Mouse (Mus musculus) forebrain, embryonic 14.5 days (tissue): ENCODE data around the gene Vps33b. TPM values are rescaled to one million over a fixed set of nuclear protein-coding genes. Genes with fewer than 3 reads are reported as not detected.
A peak's percentile ranks its signal among the peaks of the same experiment; 100 is the strongest.

Source experiments
- ATAC-seq: fragments of 200-750 bp; cut with Nextera tagmentation; 2 replicates; pipeline ENCODE4 v1.8.0; 2017; ENCODE audit warnings: mild to moderate bottlenecking, moderate library complexity
- DNase-seq: peaks from one replicate; pipeline ENCODE4 v3.0.0-alpha.2; 2015; ENCODE audit warnings: low spot score
- H3K27ac ChIP-seq: fragments of 300-500 bp; sonication (generic); 2 replicates; pipeline ENCODE4 v1.5.1; 2014; ENCODE audit warnings: low read depth, mild to moderate bottlenecking, control low read depth, low read length, moderate library complexity
- H3K27me3 ChIP-seq: fragments of 300-500 bp; sonication (generic); replicated peaks from 2 replicates; pipeline ENCODE4 v1.6.1; 2014; ENCODE audit warnings: low read length, control low read depth, mixed read lengths; ENCODE audit not compliant: control insufficient read depth, insufficient read depth
- H3K36me3 ChIP-seq: fragments of 300-500 bp; sonication (generic); 2 replicates; pipeline ENCODE4 v1.6.1; 2014; ENCODE audit warnings: low read length, control low read depth; ENCODE audit not compliant: control insufficient read depth, insufficient read depth
- H3K4me1 ChIP-seq: fragments of 300-500 bp; sonication (generic); 2 replicates; pipeline ENCODE4 v1.6.1; 2014; ENCODE audit warnings: antibody characterized with exemption, low read length, control low read depth; ENCODE audit not compliant: control insufficient read depth, insufficient read depth
- H3K4me2 ChIP-seq: fragments of 300-500 bp; sonication (generic); 2 replicates; pipeline ENCODE4 v1.6.1; 2014; ENCODE audit warnings: mild to moderate bottlenecking, control low read depth, low read length
- H3K4me3 ChIP-seq: fragments of 300-500 bp; sonication (generic); 2 replicates; pipeline ENCODE4 v1.5.1; 2014; ENCODE audit warnings: low read depth, low read length, control low read depth
- H3K9ac ChIP-seq: fragments of 300-500 bp; sonication (generic); 2 replicates; pipeline ENCODE4 v1.6.1; 2014; ENCODE audit warnings: mild to moderate bottlenecking, low read length, control low read depth, moderate library complexity
- H3K9me3 ChIP-seq: fragments of 300-500 bp; sonication (generic); replicated peaks from 2 replicates; pipeline ENCODE4 v1.6.1; 2016; ENCODE audit warnings: low read length, control low read depth, mixed read lengths; ENCODE audit not compliant: control insufficient read depth
- WGBS: fragments of 180-500 bp; shearing (Covaris S2); extraction: QIAGEN DNeasy Blood & Tissue Kit; methylation state at CpG from one replicate; pipeline ENCODE4 v1.1.7; 2014; 5-methylcytosine and 5-hydroxymethylcytosine counted together
- polyA plus RNA-seq: library from polyadenylated mRNA; unstranded; fragments of >200 nt; fragmentation: Nextera tagmentation; extraction: Ambion mirVana; gene quantifications from 2 replicates; pipeline ENCODE4 v1.2.1, GENCODE M21; 2014

Vps33b gene
- polyA plus RNA-seq, 1 experiment from 2014 or later, result 6.1 TPM

GRCm38 (mm10) chr7:80260625-80261371 lies 8.7 kb upstream of the Vps33b start, which contains the start of gene Ngrn:
TSS of gene Ngrn (plus strand) at chr7:80261215.
- Histone ChIP-seq H3K9ac (peak within 1 kb of the TSS; percentile 87), H3K4me2 (peak within 1 kb of the TSS; percentile 92), H3K9me3 (no peaks in the 10 kb centered on the region), H3K4me3 (peak within 1 kb of the TSS; percentile 90), H3K4me1 (peaks cover 12% of the 10 kb centered on the region), H3K27ac (peak within 1 kb of the TSS; percentile 58; the same call in 1 of the 2 replicates), H3K36me3 (peaks cover 21% of the 10 kb centered on the region), H3K27me3 (peaks cover 6% of the 10 kb centered on the region; the same call in 1 of the 2 replicates)
- 27% methylated on average over 40 of the region's 40 CpGs for WGBS
- DNase-seq (peak; percentile 95), ATAC-seq (peak; percentile 89)

- Histone ChIP-seq H3K9me3 (no peaks in the 10 kb centered on the region), H3K4me3 (peak overlapping the region; percentile 90), H3K4me2 (peak overlapping the region; percentile 92), H3K27me3 (peaks cover 6% of the 10 kb centered on the region; the same call in 1 of the 2 replicates), H3K36me3 (peaks cover 28% of the 10 kb centered on the region), H3K27ac (peak overlapping the region; percentile 58; the same call in 1 of the 2 replicates), H3K9ac (peak overlapping the region; percentile 87), H3K4me1 (peaks cover 12% of the 10 kb centered on the region)
- ATAC-seq (peak; percentile 69), DNase-seq (peak; percentile 39)
- 2% methylated on average over 32 of the region's 32 CpGs for WGBS
Measured at GRCm38 (mm10) chr7:80261372-80261990, 8.0 kb upstream of the Vps33b start.

- H3K27ac ChIP-seq, result no peak overlapping the region
- WGBS, result 92% methylated on average over 12 of the region's 12 CpGs
- H3K36me3 ChIP-seq, result peaks cover 34% of the 10 kb centered on the region
- no peaks in the 10 kb centered on the region for H3K9me3 ChIP-seq
- no peaks in the 10 kb centered on the region for H3K27me3 ChIP-seq
- DNase-seq (no peak), ATAC-seq (no peak)
- H3K4me1 ChIP-seq, result peaks cover 18% of the 10 kb centered on the region
- H3K4me2 ChIP-seq, result no peak overlapping the region
- no peak overlapping the region for H3K4me3 ChIP-seq
- no peak overlapping the region for H3K9ac ChIP-seq
Measured at GRCm38 (mm10) chr7:80264606-80265005, 4.8 kb upstream of the Vps33b start.

- WGBS, result 52% methylated on average over 1 of the region's 1 CpGs
- H3K36me3 ChIP-seq, result peaks cover 37% of the 10 kb centered on the region
- no peaks in the 10 kb centered on the region for H3K27me3 ChIP-seq
- H3K4me1 ChIP-seq, result peaks cover 18% of the 10 kb centered on the region
- no peak overlapping the region for H3K9ac ChIP-seq
- H3K9me3 ChIP-seq, result no peaks in the 10 kb centered on the region
- no peak overlapping the region for H3K27ac ChIP-seq
- H3K4me3 ChIP-seq, result no peak overlapping the region
- H3K4me2 ChIP-seq, result no peak overlapping the region
- no peak for DNase-seq
- no peak for ATAC-seq
Measured at GRCm38 (mm10) chr7:80267764-80268163, 1.7 kb upstream of the Vps33b start.

- ATAC-seq (peak; percentile 53), DNase-seq (peak; percentile 30)
- Histone ChIP-seq H3K36me3 (peaks cover 45% of the 10 kb centered on the region), H3K4me1 (peaks cover 18% of the 10 kb centered on the region), H3K9me3 (peaks cover 9% of the 10 kb centered on the region), H3K27ac (0 out of 2 replicates have a peak overlapping the region, but pooled peaks have one; percentile 45), H3K4me2 (peak overlapping the region; percentile 91), H3K9ac (peak overlapping the region; percentile 76), H3K27me3 (no peaks in the 10 kb centered on the region), H3K4me3 (peak overlapping the region; percentile 80)
- WGBS, result 2% methylated on average over 23 of the region's 23 CpGs
Measured at GRCm38 (mm10) chr7:80269751-80270255, 354 bp downstream of the Vps33b start.

GRCm38 (mm10) chr7:80273456-80273855 lies 4.0 kb downstream of the Vps33b start:
- Histone ChIP-seq H3K36me3 (peaks cover 51% of the 10 kb centered on the region), H3K27ac (no peak overlapping the region), H3K4me2 (no peak overlapping the region), H3K4me3 (no peak overlapping the region), H3K27me3 (no peaks in the 10 kb centered on the region), H3K9ac (no peak overlapping the region), H3K9me3 (peaks cover 14% of the 10 kb centered on the region), H3K4me1 (peaks cover 18% of the 10 kb centered on the region)
- DNase-seq, result no peak
- WGBS, result 93% methylated on average over 2 of the region's 2 CpGs
- ATAC-seq, result no peak

- H3K27me3 ChIP-seq, result no peaks in the 10 kb centered on the region
- H3K27ac ChIP-seq, result no peak overlapping the region
- no peak overlapping the region for H3K9ac ChIP-seq
- H3K4me2 ChIP-seq, result no peak overlapping the region
- ATAC-seq (no peak), DNase-seq (no peak)
- over 99% methylated on average over 4 of the region's 4 CpGs for WGBS
- peaks cover 72% of the 10 kb centered on the region for H3K36me3 ChIP-seq
- H3K4me3 ChIP-seq, result no peak overlapping the region
- peaks cover 14% of the 10 kb centered on the region for H3K9me3 ChIP-seq
- H3K4me1 ChIP-seq, result no peaks in the 10 kb centered on the region
Measured at GRCm38 (mm10) chr7:80276374-80276773, 6.9 kb downstream of the Vps33b start.

- Histone ChIP-seq H3K9me3 (peaks cover 3% of the 10 kb centered on the region), H3K9ac (no peak overlapping the region), H3K4me3 (no peak overlapping the region), H3K27me3 (no peaks in the 10 kb centered on the region), H3K4me1 (no peaks in the 10 kb centered on the region), H3K36me3 (peaks cover 80% of the 10 kb centered on the region), H3K27ac (no peak overlapping the region), H3K4me2 (no peak overlapping the region)
- no peak for ATAC-seq
- WGBS, result 83% methylated on average over 10 of the region's 10 CpGs
- DNase-seq, result no peak
Measured at GRCm38 (mm10) chr7:80280032-80280431, 10.6 kb downstream of the Vps33b start.
